Mouse (Mus musculus): ENCODE data around the gene Avp. TPM values are rescaled to one million over a fixed set of nuclear protein-coding genes. Genes with fewer than 3 reads are reported as not detected.
"Not testable (repeated sequence)": the region's sequence is repeated elsewhere in the genome, so short reads cannot be mapped to it uniquely, and the experiment has no call there.

Avp gene
- polyA plus RNA-seq, 1 experiment from 2014 or later, result not detected

GRCm38 (mm10) chr2:130583902-130584560 lies 1.7 kb upstream of the Avp start:
- no peak overlapping the region for H3K9ac ChIP-seq (ENCODE audit: low read length)
- H3K27me3 ChIP-seq (ENCODE audit: control insufficient read depth, insufficient read depth, low read length), result peaks cover 42% of the 10 kb centered on the region
- H3K36me3 ChIP-seq (ENCODE audit: control insufficient read depth, insufficient read depth, low read length), result no peaks in the 10 kb centered on the region
- H3K4me3 ChIP-seq (ENCODE audit: control insufficient read depth in 1 of 2, insufficient read depth in 1 of 2, low read depth in 1 of 2, low read length in 2 of 2), result no peak overlapping the region
- H3K27ac ChIP-seq (replicated peaks in 1 of 2; ENCODE audit: control insufficient read depth in 1 of 2, insufficient read depth in 1 of 2, low read depth in 2 of 2, low read length in 2 of 2), result no peak overlapping the region
- 51% methylated on average over 10 of the region's 10 CpGs for WGBS
- ATAC-seq (ENCODE audit: insufficient number of reproducible peaks, insufficient read depth, low FRiP score, low read depth), result no peak
- peaks cover 7 to 18% of the 10 kb centered on the region in 2 experiments; a peak in 3 of 4 replicates for H3K4me1 ChIP-seq (ENCODE audit: control insufficient read depth in 2 of 2, insufficient read depth in 2 of 2, low read length in 2 of 2)
- no peaks in the 10 kb centered on the region for H3K9me3 ChIP-seq (ENCODE audit: control insufficient read depth, low read length)
- H3K4me2 ChIP-seq (ENCODE audit: low read length), result no peak overlapping the region

- peaks cover 5% of the 10 kb centered on the region; the same call in 1 of the 2 replicates for H3K9me3 ChIP-seq (ENCODE audit: control insufficient read depth, low read length)
- peak overlapping the region; percentile 70 for H3K4me2 ChIP-seq (ENCODE audit: low read length)
- no peak for ATAC-seq (ENCODE audit: insufficient number of reproducible peaks, insufficient read depth, low FRiP score, low read depth)
- WGBS, result 4% methylated on average over 16 of the region's 16 CpGs
- H3K27ac ChIP-seq (replicated peaks in 1 of 2; ENCODE audit: control insufficient read depth in 1 of 2, insufficient read depth in 1 of 2, low read depth in 2 of 2, low read length in 2 of 2), result no peak overlapping the region
- H3K4me3 ChIP-seq (ENCODE audit: control insufficient read depth in 1 of 2, insufficient read depth in 1 of 2, low read depth in 1 of 2, low read length in 2 of 2), result peak overlapping the region; percentile 30 to 40; a peak in 2 of 4 replicates
- H3K4me1 ChIP-seq (ENCODE audit: control insufficient read depth in 2 of 2, insufficient read depth in 2 of 2, low read length in 2 of 2), result peaks cover 9 to 28% of the 10 kb centered on the region in 2 experiments; a peak in 3 of 4 replicates
- H3K27me3 ChIP-seq (ENCODE audit: control insufficient read depth, insufficient read depth, low read length), result peaks cover 70% of the 10 kb centered on the region
- no peaks in the 10 kb centered on the region for H3K36me3 ChIP-seq (ENCODE audit: control insufficient read depth, insufficient read depth, low read length)
- H3K9ac ChIP-seq (ENCODE audit: low read length), result 0 out of 2 replicates have a peak overlapping the region, but pooled peaks have one; percentile 55
Observed at GRCm38 (mm10) chr2:130581201-130581600, 1.2 kb downstream of the Avp start.

- Histone ChIP-seq H3K4me3 (ENCODE audit: control insufficient read depth in 1 of 2, insufficient read depth in 1 of 2, low read depth in 1 of 2, low read length in 2 of 2) (no peak overlapping the region; a peak in 1 of 4 replicates), H3K27ac (replicated peaks in 1 of 2; ENCODE audit: control insufficient read depth in 1 of 2, insufficient read depth in 1 of 2, low read depth in 2 of 2, low read length in 2 of 2) (no peak overlapping the region), H3K4me1 (ENCODE audit: control insufficient read depth in 2 of 2, insufficient read depth in 2 of 2, low read length in 2 of 2) (peaks cover 9 to 28% of the 10 kb centered on the region in 2 experiments; a peak in 3 of 4 replicates), H3K9ac (ENCODE audit: low read length) (no peak overlapping the region), H3K4me2 (ENCODE audit: low read length) (peak overlapping the region; percentile 70; the same call in 1 of the 2 replicates), H3K9me3 (ENCODE audit: control insufficient read depth, low read length) (peaks cover 5% of the 10 kb centered on the region; the same call in 1 of the 2 replicates), H3K36me3 (ENCODE audit: control insufficient read depth, insufficient read depth, low read length) (no peaks in the 10 kb centered on the region), H3K27me3 (ENCODE audit: control insufficient read depth, insufficient read depth, low read length) (peaks cover 81% of the 10 kb centered on the region)
- 11% methylated on average over 8 of the region's 8 CpGs for WGBS
- ATAC-seq (ENCODE audit: insufficient number of reproducible peaks, insufficient read depth, low FRiP score, low read depth), result no peak
Observed at GRCm38 (mm10) chr2:130579791-130580190, 2.6 kb downstream of the Avp start.

GRCm38 (mm10) chr2:130578148-130578547 lies 4.2 kb downstream of the Avp start:
- 11% methylated on average over 11 of the region's 11 CpGs for WGBS
- peaks cover 81% of the 10 kb centered on the region for H3K27me3 ChIP-seq (ENCODE audit: control insufficient read depth, insufficient read depth, low read length)
- no peak overlapping the region for H3K9ac ChIP-seq (ENCODE audit: low read length)
- no peak overlapping the region for H3K27ac ChIP-seq (replicated peaks in 1 of 2; ENCODE audit: control insufficient read depth in 1 of 2, insufficient read depth in 1 of 2, low read depth in 2 of 2, low read length in 2 of 2)
- peaks cover 5% of the 10 kb centered on the region; the same call in 1 of the 2 replicates for H3K9me3 ChIP-seq (ENCODE audit: control insufficient read depth, low read length)
- H3K4me1 ChIP-seq (ENCODE audit: control insufficient read depth in 2 of 2, insufficient read depth in 2 of 2, low read length in 2 of 2), result peaks cover 5 to 21% of the 10 kb centered on the region in 2 experiments; a peak in 3 of 4 replicates
- no peaks in the 10 kb centered on the region for H3K36me3 ChIP-seq (ENCODE audit: control insufficient read depth, insufficient read depth, low read length)
- ATAC-seq (ENCODE audit: insufficient number of reproducible peaks, insufficient read depth, low FRiP score, low read depth), result no peak
- H3K4me2 ChIP-seq (ENCODE audit: low read length), result no peak overlapping the region
- no peak overlapping the region for H3K4me3 ChIP-seq (ENCODE audit: control insufficient read depth in 1 of 2, insufficient read depth in 1 of 2, low read depth in 1 of 2, low read length in 2 of 2)

- Histone ChIP-seq H3K27ac (replicated peaks in 1 of 2; ENCODE audit: control insufficient read depth in 1 of 2, insufficient read depth in 1 of 2, low read depth in 2 of 2, low read length in 2 of 2) (no peak overlapping the region), H3K27me3 (ENCODE audit: control insufficient read depth, insufficient read depth, low read length) (peaks cover 81% of the 10 kb centered on the region), H3K4me1 (ENCODE audit: control insufficient read depth in 2 of 2, insufficient read depth in 2 of 2, low read length in 2 of 2) (peaks cover 4 to 21% of the 10 kb centered on the region in 2 experiments; a peak in 3 of 4 replicates), H3K4me3 (ENCODE audit: control insufficient read depth in 1 of 2, insufficient read depth in 1 of 2, low read depth in 1 of 2, low read length in 2 of 2) (no peak overlapping the region; a peak in 1 of 4 replicates), H3K9me3 (ENCODE audit: control insufficient read depth, low read length) (peaks cover 5% of the 10 kb centered on the region; the same call in 1 of the 2 replicates), H3K4me2 (ENCODE audit: low read length) (no peak overlapping the region), H3K36me3 (ENCODE audit: control insufficient read depth, insufficient read depth, low read length) (no peaks in the 10 kb centered on the region), H3K9ac (ENCODE audit: low read length) (no peak overlapping the region)
- WGBS, result 6% methylated on average over 12 of the region's 12 CpGs
- ATAC-seq (ENCODE audit: insufficient number of reproducible peaks, insufficient read depth, low FRiP score, low read depth), result no peak
Observed at GRCm38 (mm10) chr2:130577632-130578031, 4.7 kb downstream of the Avp start.

- Histone ChIP-seq H3K4me3 (ENCODE audit: control insufficient read depth in 1 of 2, insufficient read depth in 1 of 2, low read depth in 1 of 2, low read length in 2 of 2) (peak overlapping the region; percentile 33 to 40; a peak in 3 of 4 replicates), H3K27me3 (ENCODE audit: control insufficient read depth, insufficient read depth, low read length) (peaks cover 75% of the 10 kb centered on the region), H3K9me3 (ENCODE audit: control insufficient read depth, low read length) (peaks cover 5% of the 10 kb centered on the region; the same call in 1 of the 2 replicates), H3K4me1 (ENCODE audit: control insufficient read depth in 2 of 2, insufficient read depth in 2 of 2, low read length in 2 of 2) (peaks cover 4 to 21% of the 10 kb centered on the region in 2 experiments; a peak in 3 of 4 replicates), H3K27ac (replicated peaks in 1 of 2; ENCODE audit: control insufficient read depth in 1 of 2, insufficient read depth in 1 of 2, low read depth in 2 of 2, low read length in 2 of 2) (no peak overlapping the region), H3K9ac (ENCODE audit: low read length) (peak overlapping the region; percentile 57; the same call in 1 of the 2 replicates), H3K4me2 (ENCODE audit: low read length) (peak overlapping the region; percentile 74), H3K36me3 (ENCODE audit: control insufficient read depth, insufficient read depth, low read length) (no peaks in the 10 kb centered on the region)
- WGBS, result 6% methylated on average over 9 of the region's 9 CpGs
- no peak for ATAC-seq (ENCODE audit: insufficient number of reproducible peaks, insufficient read depth, low FRiP score, low read depth)
Observed at GRCm38 (mm10) chr2:130577021-130577420, 5.3 kb downstream of the Avp start.

GRCm38 (mm10) chr2:130576564-130576963 lies 5.8 kb downstream of the Avp start:
- not testable (repeated sequence) for H3K27ac ChIP-seq (replicated peaks in 1 of 2; ENCODE audit: control insufficient read depth in 1 of 2, insufficient read depth in 1 of 2, low read depth in 2 of 2, low read length in 2 of 2); H3K36me3 ChIP-seq (ENCODE audit: control insufficient read depth, insufficient read depth, low read length); H3K9me3 ChIP-seq (ENCODE audit: control insufficient read depth, low read length); ATAC-seq (ENCODE audit: insufficient number of reproducible peaks, insufficient read depth, low FRiP score, low read depth)
- Histone ChIP-seq H3K9ac (ENCODE audit: low read length) (peak overlapping the region; percentile 57), H3K27me3 (ENCODE audit: control insufficient read depth, insufficient read depth, low read length) (peaks cover 71% of the 10 kb centered on the region), H3K4me3 (ENCODE audit: control insufficient read depth in 1 of 2, insufficient read depth in 1 of 2, low read depth in 1 of 2, low read length in 2 of 2) (peak overlapping the region; percentile 33 to 40), H3K4me1 (ENCODE audit: control insufficient read depth in 2 of 2, insufficient read depth in 2 of 2, low read length in 2 of 2) (peaks cover 4 to 21% of the 10 kb centered on the region in 2 experiments; a peak in 3 of 4 replicates), H3K4me2 (ENCODE audit: low read length) (peak overlapping the region; percentile 74)
- 2% methylated on average over 27 of the region's 32 CpGs for WGBS
